Mouse (Mus musculus) spleen, embryonic (tissue): Measurements from ENCODE around the gene Vrk3.
"Not testable (repeated sequence)": the region's sequence is repeated elsewhere in the genome, so short reads cannot be mapped to it uniquely, and the experiment has no call there.

Experiments used
- CTCF ChIA-PET: fragments of 350-600 bp; sonication (Branson Sonifier 250); formaldehyde crosslinking; loops from one replicate; lab custom pipeline; 2022; lab: Charles Lee

Gene Vrk3

GRCm38 (mm10) chr7:44748101-44749044 is at the start of gene Vrk3:
Gene Vrk3 (plus strand): TSS chr7:44748413.
- CTCF ChIA-PET, result no interaction called here

GRCm38 (mm10) chr7:44701921-44702320 is 46.3 kb upstream of the Vrk3 start:
- CTCF ChIA-PET, result no interaction called here

- CTCF ChIA-PET, result no interaction called here
These were observed 45.2 kb upstream of the Vrk3 start for GRCm38 (mm10) chr7:44702985-44703384.

GRCm38 (mm10) chr7:44704363-44704762 is 43.9 kb upstream of the Vrk3 start:
- CTCF ChIA-PET, result interaction anchor here (0.6 kb wide), 1 partner anchor 125 kb away, joined by 3 read pairs; no protein-coding TSS in a partner anchor

GRCm38 (mm10) chr7:44705086-44705485 is 43.1 kb upstream of the Vrk3 start:
- CTCF ChIA-PET, result interaction anchor here (0.6 kb wide), 1 partner anchor 38 kb away, joined by 4 read pairs; no protein-coding TSS in a partner anchor

- CTCF ChIA-PET, result no interaction called here
These were observed 41.9 kb upstream of the Vrk3 start for GRCm38 (mm10) chr7:44706322-44706721.

- CTCF ChIA-PET, result no interaction called here
These were observed 41.0 kb upstream of the Vrk3 start for GRCm38 (mm10) chr7:44707169-44707675.

- CTCF ChIA-PET, result interaction anchor here (0.7 to 0.8 kb wide), 2 partner anchors 10 to 11 kb away, joined by 3 to 6 read pairs; no protein-coding TSS in a partner anchor
These were observed 40.1 kb upstream of the Vrk3 start for GRCm38 (mm10) chr7:44708093-44708492.

- CTCF ChIA-PET, result interaction anchor here (0.8 kb wide), 1 partner anchor 12 kb away, joined by 3 read pairs; no protein-coding TSS in a partner anchor
These were observed 39.6 kb upstream of the Vrk3 start, which contains the start of gene Izumo2 for GRCm38 (mm10) chr7:44708574-44708973. Gene Izumo2 (plus strand): TSS chr7:44708742.

GRCm38 (mm10) chr7:44709881-44710280 is 38.3 kb upstream of the Vrk3 start:
- CTCF ChIA-PET, result no interaction called here

- CTCF ChIA-PET, result no interaction called here
These were observed 26.2 kb upstream of the Vrk3 start for GRCm38 (mm10) chr7:44722058-44722457.

GRCm38 (mm10) chr7:44724316-44724715 is 23.9 kb upstream of the Vrk3 start:
- CTCF ChIA-PET, result interaction anchor here (1.2 kb wide), 1 partner anchor 101 kb away, joined by 3 read pairs; no protein-coding TSS in a partner anchor

- CTCF ChIA-PET, result no interaction called here
These were observed 21.9 kb upstream of the Vrk3 start for GRCm38 (mm10) chr7:44726343-44726742.

GRCm38 (mm10) chr7:44727151-44727550 is 21.1 kb upstream of the Vrk3 start:
- CTCF ChIA-PET, result no interaction called here

- CTCF ChIA-PET, result no interaction called here
These were observed 19.9 kb upstream of the Vrk3 start for GRCm38 (mm10) chr7:44728082-44728975.

- CTCF ChIA-PET, result no interaction called here
These were observed 14.5 kb upstream of the Vrk3 start for GRCm38 (mm10) chr7:44733723-44734122.

- CTCF ChIA-PET, result interaction anchor here (0.7 to 1.0 kb wide), 2 partner anchors 74 to 83 kb away, joined by 6 to 7 read pairs; no protein-coding TSS in a partner anchor
These were observed 6.9 kb upstream of the Vrk3 start for GRCm38 (mm10) chr7:44741361-44741760.

GRCm38 (mm10) chr7:44744270-44744669 is 3.9 kb upstream of the Vrk3 start:
- CTCF ChIA-PET, result interaction anchor here (0.6 to 1.4 kb wide), 3 partner anchors 13 to 1339 kb away, joined by 3 read pairs; no protein-coding TSS in a partner anchor

- CTCF ChIA-PET, result interaction anchor here (1.0 to 1.4 kb wide), 2 partner anchors 12 to 78 kb away, joined by 3 read pairs; no protein-coding TSS in a partner anchor
These were observed 3.1 kb upstream of the Vrk3 start for GRCm38 (mm10) chr7:44745076-44745475.

- CTCF ChIA-PET, result no interaction called here
These were observed 1.1 kb upstream of the Vrk3 start for GRCm38 (mm10) chr7:44747115-44747514.

- CTCF ChIA-PET, result not testable (repeated sequence)
These were observed 2.7 kb downstream of the Vrk3 start, which contains the start of gene Zfp473 for GRCm38 (mm10) chr7:44750950-44751349. Gene Zfp473 (minus strand): TSS chr7:44751050.
